Comparison of ENCODE assay signal across 11 mouse cellular contexts in the genomic region with DNA sequence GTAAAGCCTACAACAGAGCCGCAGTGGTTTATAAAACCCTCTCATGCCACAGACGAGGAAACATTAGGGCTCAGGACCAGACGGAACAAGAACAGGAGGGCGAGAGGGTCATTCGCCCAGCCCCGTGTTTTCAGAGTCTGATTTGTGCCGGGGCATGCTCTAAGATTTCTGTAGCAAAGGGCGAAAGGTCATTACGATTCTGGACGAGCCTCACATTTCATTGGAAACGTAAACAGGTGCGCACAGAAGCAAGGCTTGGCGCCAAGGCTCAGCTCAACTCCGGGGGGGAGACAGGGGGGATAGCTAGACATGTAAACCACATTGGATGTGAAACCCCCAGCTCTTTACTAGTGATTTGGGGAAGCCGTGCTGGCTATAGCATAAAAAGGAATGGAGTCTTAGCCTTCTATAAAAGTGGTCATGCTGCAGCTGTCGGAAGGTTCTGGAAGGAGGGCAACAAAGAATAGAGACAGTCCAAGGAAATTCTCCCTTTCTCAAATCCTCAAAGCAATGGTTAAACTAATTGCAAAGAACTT.
DNase-seq lines count a peak whose midpoint lies in the region.
"Had no signal": no experiment of that assay in that cellular context is flagged by ENCODE, and none has a peak within 500 bp of the region (broad histone marks: within the 10 kb centered on the region; RNA-seq: fewer than 3 reads in every experiment).

No protein-coding gene starts in this region.

- no peak overlapping the region for H3K4me3 ChIP-seq in limb, embryonic 10.5 days
- H3K4me3 ChIP-seq: stomach, embryonic 15.5 days had no signal

- H3K9me3 ChIP-seq in limb, embryonic 10.5 days (replicated peaks) = no peaks in the 10 kb centered on the region
- H3K9me3 ChIP-seq: stomach, embryonic 15.5 days had no signal

- H3K27ac ChIP-seq in limb, embryonic 10.5 days = peak overlapping the region; percentile 72

- no peaks in the 10 kb centered on the region for H3K27me3 ChIP-seq in limb, embryonic 10.5 days (ENCODE audit: low read depth, poor library complexity, severe bottlenecking)
- H3K27me3 ChIP-seq: stomach, embryonic 15.5 days had no signal

- H3K4me1 ChIP-seq in limb, embryonic 10.5 days = peaks cover 39% of the 10 kb centered on the region

- WGBS in limb, embryonic 10.5 days = 63% methylated on average over 16 of the region's 16 CpGs

- no peaks in the 10 kb centered on the region for H3K36me3 ChIP-seq in limb, embryonic 10.5 days
- H3K36me3 ChIP-seq: stomach, embryonic 15.5 days had no signal

- peak; percentile 8 for DNase-seq in ES-CJ7 (ENCODE audit: low read depth, low spot score)
- DNase-seq in embryo, embryonic 11 days = peak; percentile 54
- DNase-seq in kidney, adult 8-10 months = peak; percentile 54 to 60
- no peak for DNase-seq in limb, embryonic 10.5 days (ENCODE audit: low spot score)
- no peak for DNase-seq in adrenal gland, adult 2 months
- DNase-seq in retina, embryonic 14.5 days (ENCODE audit: low spot score) = no peak
- no peak for DNase-seq in spleen, postnatal 4 days (ENCODE audit: low spot score in 2 of 2)
- DNase-seq: cerebellum, adult 11-12 months; heart, postnatal 14 days; right cerebral cortex, postnatal 4 days had no signal

Comparison
In these comparisons a context has a peak if more than half of its experiments do, and no peak if none do; other contexts are left out.
1. DNase-seq: peak in ES-CJ7 (single experiment), embryo, embryonic 11 days (single experiment) and kidney, adult 8-10 months (2 of 2); none in limb, embryonic 10.5 days (single experiment), adrenal gland, adult 2 months (single experiment), retina, embryonic 14.5 days (single experiment) and spleen, postnatal 4 days (0 of 2).